ENCODE assay signal across 9 mouse cellular contexts in the genomic region with DNA sequence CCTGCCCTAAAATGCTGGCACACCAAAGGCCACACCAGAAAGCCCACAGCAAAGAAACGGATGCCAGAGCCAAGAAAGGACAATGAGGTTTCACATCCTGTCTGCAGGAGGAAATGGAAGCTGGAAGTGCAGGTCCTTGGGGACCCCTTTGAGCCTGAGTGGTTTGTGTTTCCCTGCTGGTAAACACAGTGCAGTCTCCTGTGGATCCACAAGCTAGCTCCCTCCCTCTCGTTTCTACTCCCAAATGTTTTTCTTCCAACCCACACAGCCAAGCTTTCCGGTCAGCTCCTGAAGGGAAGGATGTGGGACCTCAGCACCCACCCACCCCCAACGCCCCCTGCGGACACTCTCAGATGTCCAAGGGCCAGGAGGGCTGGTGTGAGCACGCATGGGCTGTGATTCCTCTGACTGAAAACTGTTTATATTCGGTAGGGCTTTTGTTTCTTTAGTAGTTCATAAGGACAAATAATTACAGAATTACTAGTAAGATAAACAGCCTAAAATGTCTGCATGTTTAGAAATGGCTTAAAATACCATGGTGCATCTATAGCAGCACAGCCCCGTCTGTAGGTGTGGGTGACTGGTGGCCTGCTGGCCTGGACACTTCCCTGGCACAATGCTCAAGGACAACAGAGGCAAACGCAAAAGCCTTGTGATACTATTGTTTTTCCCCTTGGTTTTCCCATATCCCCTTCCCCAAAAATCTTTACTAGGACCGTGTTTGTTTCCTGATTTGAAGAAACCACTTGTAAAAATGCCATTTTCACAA. TPM values are rescaled to one million over a fixed set of nuclear protein-coding genes. Genes with fewer than 3 reads are reported as not detected.
DNase-seq lines count a peak whose midpoint lies in the region; ATAC-seq lines count a peak whose summit lies in the region.
"Had no signal": no experiment of that assay in that cellular context is flagged by ENCODE, and none has a peak within 500 bp of the region (broad histone marks: within the 10 kb centered on the region; RNA-seq: fewer than 3 reads in every experiment).

No protein-coding gene starts in this region.

- H3K4me3 ChIP-seq in midbrain, embryonic 14.5 days (replicated peaks; ENCODE audit: low read depth, low read length) = no peak overlapping the region
- H3K4me3 ChIP-seq in midbrain, embryonic 13.5 days (replicated peaks) = no peak overlapping the region
- H3K4me3 ChIP-seq in embryonic facial prominence, embryonic 13.5 days = no peak overlapping the region
- no peak overlapping the region for H3K4me3 ChIP-seq in limb, embryonic 12.5 days (replicated peaks)
- no peak overlapping the region for H3K4me3 ChIP-seq in stomach, embryonic 15.5 days (replicated peaks)

- WGBS in midbrain, embryonic 14.5 days = 71% methylated on average over 10 of the region's 10 CpGs
- WGBS in midbrain, embryonic 13.5 days = 62% methylated on average over 10 of the region's 10 CpGs
- 32% methylated on average over 10 of the region's 10 CpGs for WGBS in embryonic facial prominence, embryonic 13.5 days
- 47% methylated on average over 10 of the region's 10 CpGs for WGBS in limb, embryonic 12.5 days
- 31% methylated on average over 10 of the region's 10 CpGs for WGBS in stomach, embryonic 15.5 days

- H3K9me3 ChIP-seq in midbrain, embryonic 14.5 days (ENCODE audit: control insufficient read depth, low read length) = no peaks in the 10 kb centered on the region
- H3K9me3 ChIP-seq in midbrain, embryonic 13.5 days = no peaks in the 10 kb centered on the region
- no peaks in the 10 kb centered on the region for H3K9me3 ChIP-seq in embryonic facial prominence, embryonic 13.5 days
- H3K9me3 ChIP-seq in limb, embryonic 12.5 days = no peaks in the 10 kb centered on the region
- no peaks in the 10 kb centered on the region for H3K9me3 ChIP-seq in stomach, embryonic 15.5 days

- ATAC-seq in midbrain, embryonic 14.5 days (ENCODE audit: low FRiP score, low TSS enrichment) = no peak
- ATAC-seq in midbrain, embryonic 13.5 days = no peak
- ATAC-seq in embryonic facial prominence, embryonic 13.5 days (ENCODE audit: insufficient number of reproducible peaks, insufficient read depth, low FRiP score, low TSS enrichment, low read depth) = no peak
- ATAC-seq in limb, embryonic 12.5 days (ENCODE audit: insufficient number of reproducible peaks, insufficient read depth, low FRiP score, low TSS enrichment, low read depth) = no peak
- ATAC-seq in stomach, embryonic 15.5 days (ENCODE audit: insufficient read depth, low FRiP score, low read depth) = peak; percentile 35; the same call in 1 of the 2 replicates
- ATAC-seq: Patski had no signal

- peak; percentile 32 for DNase-seq in midbrain, embryonic 14.5 days
- peak; percentile 75 to 83 for DNase-seq in heart, postnatal 10 days
- DNase-seq in right cerebral cortex, postnatal 14 days = no peak
- DNase-seq in left cerebral cortex, adult 18-20 months (ENCODE audit: low spot score in 2 of 2) = no peak

- H3K4me2 ChIP-seq in midbrain, embryonic 14.5 days (ENCODE audit: low read length) = no peak overlapping the region
- no peak overlapping the region for H3K4me2 ChIP-seq in midbrain, embryonic 13.5 days (replicated peaks)
- no peak overlapping the region for H3K4me2 ChIP-seq in embryonic facial prominence, embryonic 13.5 days
- H3K4me2 ChIP-seq in limb, embryonic 12.5 days = no peak overlapping the region
- H3K4me2 ChIP-seq in stomach, embryonic 15.5 days = no peak overlapping the region

- peaks cover 33% of the 10 kb centered on the region for H3K36me3 ChIP-seq in midbrain, embryonic 14.5 days (ENCODE audit: control insufficient read depth, insufficient read depth, low read length)
- peaks cover 30% of the 10 kb centered on the region for H3K36me3 ChIP-seq in midbrain, embryonic 13.5 days
- peaks cover 38% of the 10 kb centered on the region for H3K36me3 ChIP-seq in embryonic facial prominence, embryonic 13.5 days
- peaks cover 42% of the 10 kb centered on the region for H3K36me3 ChIP-seq in limb, embryonic 12.5 days
- H3K36me3 ChIP-seq in stomach, embryonic 15.5 days = 0 out of 2 replicates have a peak, but pooled peaks cover 12% of the 10 kb centered on the region

- intact Hi-C loops in heart, postnatal 10 days (cut with DNase I) = loop anchor here (5.0 to 10.0 kb wide), 4 partner anchors 43 to 565 kb away; partner anchors contain the start of genes Dcaf6, Mpc2 and Mpzl1

- no peaks in the 10 kb centered on the region for H3K4me1 ChIP-seq in midbrain, embryonic 14.5 days (ENCODE audit: control insufficient read depth, insufficient read depth, low read length)
- 0 out of 2 replicates have a peak, but pooled peaks cover 4% of the 10 kb centered on the region for H3K4me1 ChIP-seq in midbrain, embryonic 13.5 days (replicated peaks)
- H3K4me1 ChIP-seq in embryonic facial prominence, embryonic 13.5 days = peaks cover 7% of the 10 kb centered on the region; the same call in 1 of the 2 replicates
- peaks cover 20% of the 10 kb centered on the region for H3K4me1 ChIP-seq in limb, embryonic 12.5 days (replicated peaks)
- peaks cover 29% of the 10 kb centered on the region for H3K4me1 ChIP-seq in stomach, embryonic 15.5 days

- H3K27me3 ChIP-seq in midbrain, embryonic 14.5 days (ENCODE audit: control insufficient read depth, insufficient read depth, low read length) = no peaks in the 10 kb centered on the region
- no peaks in the 10 kb centered on the region for H3K27me3 ChIP-seq in midbrain, embryonic 13.5 days
- H3K27me3 ChIP-seq in embryonic facial prominence, embryonic 13.5 days = no peaks in the 10 kb centered on the region
- H3K27me3 ChIP-seq in limb, embryonic 12.5 days = no peaks in the 10 kb centered on the region
- H3K27me3 ChIP-seq in stomach, embryonic 15.5 days (replicated peaks) = no peaks in the 10 kb centered on the region
- H3K27me3 ChIP-seq: Patski had no signal

- H3K27ac ChIP-seq in midbrain, embryonic 14.5 days (replicated peaks; ENCODE audit: low read depth, low read length) = no peak overlapping the region; the same call in 1 of the 2 replicates
- no peak overlapping the region for H3K27ac ChIP-seq in midbrain, embryonic 13.5 days
- H3K27ac ChIP-seq in embryonic facial prominence, embryonic 13.5 days = peak overlapping the region; percentile 52
- peak overlapping the region; percentile 74; the same call in 1 of the 2 replicates for H3K27ac ChIP-seq in limb, embryonic 12.5 days
- H3K27ac ChIP-seq in stomach, embryonic 15.5 days = peak overlapping the region; percentile 74

- H3K9ac ChIP-seq in midbrain, embryonic 14.5 days (replicated peaks; ENCODE audit: low read length) = no peak overlapping the region
- H3K9ac ChIP-seq in midbrain, embryonic 13.5 days (replicated peaks) = no peak overlapping the region
- no peak overlapping the region for H3K9ac ChIP-seq in embryonic facial prominence, embryonic 13.5 days
- H3K9ac ChIP-seq in limb, embryonic 12.5 days (replicated peaks) = no peak overlapping the region
- H3K9ac ChIP-seq in stomach, embryonic 15.5 days = no peak overlapping the region

RNA-seq across cellular contexts. Expression of gene Mpzl1, which starts 44.9 kb away (rescaled TPM):
- polyA plus RNA-seq in midbrain, embryonic 14.5 days (2014; fragmentation: Nextera tagmentation; extraction: Ambion mirVana) = 138 and 159 TPM in 2 replicates
- 135 and 147 TPM in 2 replicates for polyA plus RNA-seq in midbrain, embryonic 13.5 days (2015; fragmentation: Nextera tagmentation; extraction: Ambion mirVana)
- 146 and 163 TPM in 2 replicates for polyA plus RNA-seq in embryonic facial prominence, embryonic 13.5 days (2015; fragmentation: Nextera tagmentation; extraction: Ambion mirVana)
- total RNA-seq in heart, postnatal 10 days (2021) = 10 to 100 TPM; 49.4 to 57.7 TPM
- 172 and 173 TPM in 2 replicates for polyA plus RNA-seq in limb, embryonic 12.5 days (2016; fragmentation: Nextera tagmentation; extraction: Ambion mirVana)
- polyA plus RNA-seq in stomach, embryonic 15.5 days (2015; fragmentation: Nextera tagmentation; extraction: Ambion mirVana) = 159 and 164 TPM in 2 replicates
- 10 to 100 TPM; 22.7 to 27.6 TPM for total RNA-seq in left cerebral cortex, adult 18-20 months (2021)

Comparison
In these comparisons a context has a peak if more than half of its experiments do, and no peak if none do; other contexts are left out.
1. DNase-seq: peak in midbrain, embryonic 14.5 days (single experiment) and heart, postnatal 10 days (2 of 2); none in right cerebral cortex, postnatal 14 days (single experiment) and left cerebral cortex, adult 18-20 months (0 of 2).
2. H3K27ac ChIP-seq: peak in embryonic facial prominence, embryonic 13.5 days (single experiment), limb, embryonic 12.5 days (single experiment) and stomach, embryonic 15.5 days (single experiment); none in midbrain, embryonic 14.5 days (single experiment) and midbrain, embryonic 13.5 days (single experiment).